Mouse (Mus musculus): ENCODE results near the gene Ninl. TPM values are rescaled to one million over a fixed set of nuclear protein-coding genes. Genes with fewer than 3 reads are reported as not detected.

The Ninl gene
- polyA plus RNA-seq, 1 experiment from 2014 or later: 16.2 TPM

- Histone ChIP-seq H3K36me3 (ENCODE audit: control insufficient read depth, insufficient read depth, low read length) (no peaks in the 10 kb centered on the region), H3K9me3 (ENCODE audit: control insufficient read depth, low read length) (no peaks in the 10 kb centered on the region), H3K9ac (ENCODE audit: low read depth, low read length) (no peak overlapping the region), H3K4me1 (ENCODE audit: control insufficient read depth, insufficient read depth, low read length) (no peaks in the 10 kb centered on the region), H3K27ac (ENCODE audit: low read depth, low read length) (no peak overlapping the region), H3K4me2 (replicated peaks; ENCODE audit: low read depth, low read length) (no peak overlapping the region), H3K4me3 (ENCODE audit: low read length) (no peak overlapping the region), H3K27me3 (ENCODE audit: control insufficient read depth, insufficient read depth, low read length) (no peaks in the 10 kb centered on the region)
- no peak for ATAC-seq (ENCODE audit: low FRiP score, low TSS enrichment)
- WGBS: 91% methylated on average over 10 of the region's 10 CpGs
Observed at GRCm38 (mm10) chr2:151021158-151021557, 18.0 kb downstream of the Ninl start.

GRCm38 (mm10) chr2:151015316-151015715 lies 23.9 kb downstream of the Ninl start:
- WGBS: 83% methylated on average over 2 of the region's 2 CpGs
- ATAC-seq (ENCODE audit: low FRiP score, low TSS enrichment): no peak

GRCm38 (mm10) chr2:151011273-151011672 lies 27.9 kb downstream of the Ninl start:
- Histone ChIP-seq H3K27me3 (ENCODE audit: control insufficient read depth, insufficient read depth, low read length) (no peaks in the 10 kb centered on the region), H3K36me3 (ENCODE audit: control insufficient read depth, insufficient read depth, low read length) (no peaks in the 10 kb centered on the region), H3K27ac (ENCODE audit: low read depth, low read length) (no peak overlapping the region), H3K9ac (ENCODE audit: low read depth, low read length) (no peak overlapping the region), H3K9me3 (ENCODE audit: control insufficient read depth, low read length) (no peaks in the 10 kb centered on the region), H3K4me1 (ENCODE audit: control insufficient read depth, insufficient read depth, low read length) (peaks cover 3% of the 10 kb centered on the region; the same call in 1 of the 2 replicates), H3K4me3 (ENCODE audit: low read length) (no peak overlapping the region), H3K4me2 (replicated peaks; ENCODE audit: low read depth, low read length) (no peak overlapping the region)
- WGBS: 83% methylated on average over 1 of the region's 1 CpGs
- ATAC-seq (ENCODE audit: low FRiP score, low TSS enrichment): no peak

More at GRCm38 (mm10) chr2:151015316-151015715, 23.9 kb downstream of the Ninl start:
- no peaks in the 10 kb centered on the region for H3K27me3 ChIP-seq (ENCODE audit: control insufficient read depth, insufficient read depth, low read length)
- H3K9me3 ChIP-seq (ENCODE audit: control insufficient read depth, low read length): no peaks in the 10 kb centered on the region
- no peak overlapping the region for H3K4me2 ChIP-seq (replicated peaks; ENCODE audit: low read depth, low read length)
- H3K9ac ChIP-seq (ENCODE audit: low read depth, low read length): no peak overlapping the region
- no peak overlapping the region for H3K27ac ChIP-seq (ENCODE audit: low read depth, low read length)
- H3K4me1 ChIP-seq (ENCODE audit: control insufficient read depth, insufficient read depth, low read length): no peaks in the 10 kb centered on the region
- no peak overlapping the region for H3K4me3 ChIP-seq (ENCODE audit: low read length)
- H3K36me3 ChIP-seq (ENCODE audit: control insufficient read depth, insufficient read depth, low read length): no peaks in the 10 kb centered on the region

- ATAC-seq (ENCODE audit: low FRiP score, low TSS enrichment): peak; percentile 58
- Histone ChIP-seq H3K9me3 (ENCODE audit: control insufficient read depth, low read length) (no peaks in the 10 kb centered on the region), H3K4me2 (replicated peaks; ENCODE audit: low read depth, low read length) (peak overlapping the region; percentile 92), H3K36me3 (ENCODE audit: control insufficient read depth, insufficient read depth, low read length) (no peaks in the 10 kb centered on the region), H3K4me3 (ENCODE audit: low read length) (peak overlapping the region; percentile 75), H3K27ac (ENCODE audit: low read depth, low read length) (no peak overlapping the region), H3K27me3 (ENCODE audit: control insufficient read depth, insufficient read depth, low read length) (no peaks in the 10 kb centered on the region), H3K9ac (ENCODE audit: low read depth, low read length) (no peak overlapping the region), H3K4me1 (ENCODE audit: control insufficient read depth, insufficient read depth, low read length) (peaks cover 3% of the 10 kb centered on the region; the same call in 1 of the 2 replicates)
- WGBS: 86% methylated on average over 1 of the region's 1 CpGs
Observed at GRCm38 (mm10) chr2:151009515-151010085, 29.6 kb downstream of the Ninl start.

GRCm38 (mm10) chr2:151008939-151009509 lies 30.2 kb downstream of the Ninl start:
- H3K9ac ChIP-seq (ENCODE audit: low read depth, low read length): peak overlapping the region; percentile 77
- H3K4me1 ChIP-seq (ENCODE audit: control insufficient read depth, insufficient read depth, low read length): peaks cover 3% of the 10 kb centered on the region; the same call in 1 of the 2 replicates
- no peaks in the 10 kb centered on the region for H3K36me3 ChIP-seq (ENCODE audit: control insufficient read depth, insufficient read depth, low read length)
- no peaks in the 10 kb centered on the region for H3K9me3 ChIP-seq (ENCODE audit: control insufficient read depth, low read length)
- H3K27me3 ChIP-seq (ENCODE audit: control insufficient read depth, insufficient read depth, low read length): no peaks in the 10 kb centered on the region
- WGBS: under 1% methylated on average over 56 of the region's 57 CpGs
- ATAC-seq (ENCODE audit: low FRiP score, low TSS enrichment): peak; percentile 97
- peak overlapping the region; percentile 44 for H3K27ac ChIP-seq (ENCODE audit: low read depth, low read length)
- peak overlapping the region; percentile 92 for H3K4me2 ChIP-seq (replicated peaks; ENCODE audit: low read depth, low read length)
- H3K4me3 ChIP-seq (ENCODE audit: low read length): peak overlapping the region; percentile 75

GRCm38 (mm10) chr2:151008517-151008932 lies 30.7 kb downstream of the Ninl start:
- H3K27me3 ChIP-seq (ENCODE audit: control insufficient read depth, insufficient read depth, low read length): no peaks in the 10 kb centered on the region
- peak overlapping the region; percentile 77 for H3K9ac ChIP-seq (ENCODE audit: low read depth, low read length)
- H3K4me2 ChIP-seq (replicated peaks; ENCODE audit: low read depth, low read length): peak overlapping the region; percentile 92
- H3K4me3 ChIP-seq (ENCODE audit: low read length): peak overlapping the region; percentile 75
- no peaks in the 10 kb centered on the region for H3K36me3 ChIP-seq (ENCODE audit: control insufficient read depth, insufficient read depth, low read length)
- ATAC-seq (ENCODE audit: low FRiP score, low TSS enrichment): peak; percentile 58
- H3K9me3 ChIP-seq (ENCODE audit: control insufficient read depth, low read length): no peaks in the 10 kb centered on the region
- no peak overlapping the region; the same call in 1 of the 2 replicates for H3K27ac ChIP-seq (ENCODE audit: low read depth, low read length)
- WGBS: under 1% methylated on average over 21 of the region's 21 CpGs
- H3K4me1 ChIP-seq (ENCODE audit: control insufficient read depth, insufficient read depth, low read length): peaks cover 3% of the 10 kb centered on the region; the same call in 1 of the 2 replicates

GRCm38 (mm10) chr2:151008006-151008405 lies 31.2 kb downstream of the Ninl start:
- no peak overlapping the region for H3K9ac ChIP-seq (ENCODE audit: low read depth, low read length)
- H3K4me2 ChIP-seq (replicated peaks; ENCODE audit: low read depth, low read length): peak overlapping the region; percentile 92
- 29% methylated on average over 6 of the region's 6 CpGs for WGBS
- H3K4me1 ChIP-seq (ENCODE audit: control insufficient read depth, insufficient read depth, low read length): peaks cover 3% of the 10 kb centered on the region; the same call in 1 of the 2 replicates
- H3K27me3 ChIP-seq (ENCODE audit: control insufficient read depth, insufficient read depth, low read length): no peaks in the 10 kb centered on the region
- H3K9me3 ChIP-seq (ENCODE audit: control insufficient read depth, low read length): no peaks in the 10 kb centered on the region
- H3K36me3 ChIP-seq (ENCODE audit: control insufficient read depth, insufficient read depth, low read length): no peaks in the 10 kb centered on the region
- no peak for ATAC-seq (ENCODE audit: low FRiP score, low TSS enrichment)
- no peak overlapping the region for H3K27ac ChIP-seq (ENCODE audit: low read depth, low read length)
- peak overlapping the region; percentile 75 for H3K4me3 ChIP-seq (ENCODE audit: low read length)

GRCm38 (mm10) chr2:151006281-151006945 lies 32.8 kb downstream of the Ninl start:
- Histone ChIP-seq H3K4me2 (replicated peaks; ENCODE audit: low read depth, low read length) (no peak overlapping the region), H3K9ac (ENCODE audit: low read depth, low read length) (no peak overlapping the region), H3K27me3 (ENCODE audit: control insufficient read depth, insufficient read depth, low read length) (no peaks in the 10 kb centered on the region), H3K9me3 (ENCODE audit: control insufficient read depth, low read length) (no peaks in the 10 kb centered on the region), H3K4me1 (ENCODE audit: control insufficient read depth, insufficient read depth, low read length) (peaks cover 3% of the 10 kb centered on the region; the same call in 1 of the 2 replicates), H3K27ac (ENCODE audit: low read depth, low read length) (no peak overlapping the region), H3K4me3 (ENCODE audit: low read length) (no peak overlapping the region), H3K36me3 (ENCODE audit: control insufficient read depth, insufficient read depth, low read length) (no peaks in the 10 kb centered on the region)
- ATAC-seq (ENCODE audit: low FRiP score, low TSS enrichment): no peak
- WGBS: 45% methylated on average over 5 of the region's 5 CpGs

- 90% methylated on average over 10 of the region's 10 CpGs for WGBS
- H3K9me3 ChIP-seq (ENCODE audit: control insufficient read depth, low read length): no peaks in the 10 kb centered on the region
- no peak for ATAC-seq (ENCODE audit: low FRiP score, low TSS enrichment)
Observed at GRCm38 (mm10) chr2:151004390-151004789, 34.8 kb downstream of the Ninl start.

More at GRCm38 (mm10) chr2:151004390-151004789, 34.8 kb downstream of the Ninl start:
- H3K4me3 ChIP-seq (ENCODE audit: low read length): no peak overlapping the region
- no peaks in the 10 kb centered on the region for H3K27me3 ChIP-seq (ENCODE audit: control insufficient read depth, insufficient read depth, low read length)
- no peak overlapping the region for H3K27ac ChIP-seq (ENCODE audit: low read depth, low read length)
- no peaks in the 10 kb centered on the region; the same call in 1 of the 2 replicates for H3K4me1 ChIP-seq (ENCODE audit: control insufficient read depth, insufficient read depth, low read length)
- H3K36me3 ChIP-seq (ENCODE audit: control insufficient read depth, insufficient read depth, low read length): no peaks in the 10 kb centered on the region
- H3K4me2 ChIP-seq (replicated peaks; ENCODE audit: low read depth, low read length): no peak overlapping the region
- H3K9ac ChIP-seq (ENCODE audit: low read depth, low read length): no peak overlapping the region
